Mouse (Mus musculus): ENCODE results near the gene Stk4.

DNA sequence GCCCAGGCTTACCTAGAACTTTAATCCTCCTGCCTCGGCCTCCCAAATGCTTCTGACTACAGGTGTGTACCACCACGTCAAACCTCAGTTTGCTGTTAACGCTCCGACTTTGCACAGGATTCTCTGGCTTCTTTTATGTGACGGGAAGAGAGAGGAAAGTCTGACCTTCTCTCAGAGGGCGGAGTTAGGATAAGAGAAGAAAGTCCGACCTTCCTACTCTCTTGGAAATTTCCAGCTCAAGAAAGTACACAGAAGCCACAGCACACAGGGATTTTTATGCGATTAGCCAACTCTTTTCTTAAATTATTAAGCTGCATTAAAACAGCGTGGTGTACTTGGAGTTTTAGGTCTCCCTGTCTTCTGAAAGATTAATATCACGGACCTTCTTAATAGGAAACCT is 74.4 kb downstream of the Stk4 start:
- TF ChIP-seq CTCF (IDR thresholded peaks at IDR 0.05; ENCODE audit: extremely low read depth, insufficient read depth, low read length) (no peak), POLR2A (IDR thresholded peaks at IDR 0.05; ENCODE audit: extremely low read depth, insufficient read depth, low read length) (no peak)

All from cortical plate, adult 2 months (tissue).